8 mouse cellular contexts compared by ENCODE assay signal in genomic region chr11:69070590-69071222, GRCm38 (mm10). TPM values are rescaled to one million over a fixed set of nuclear protein-coding genes. Genes with fewer than 3 reads are reported as not detected.
DNase-seq lines count a peak whose midpoint lies in the region; ATAC-seq and TF ChIP-seq lines count a peak whose summit lies in the region.

Tmem107 (plus strand) TSS chr11:69070806.

- H3K36me3 ChIP-seq in embryonic facial prominence, embryonic 15.5 days = no peaks in the 10 kb centered on the region
- no peaks in the 10 kb centered on the region for H3K36me3 ChIP-seq in kidney, embryonic 15.5 days

- no peak; the same call in 1 of the 2 replicates for TF ChIP-seq CTCF in bone marrow, adult 2 months (IDR thresholded peaks at IDR 0.05; ENCODE audit: control insufficient read depth, insufficient read depth, low read length)

- peak within 1 kb of the TSS; percentile 55 for H3K27ac ChIP-seq in bone marrow, adult 2 months (ENCODE audit: control insufficient read depth, insufficient read depth, low read depth, low read length, poor library complexity)
- H3K27ac ChIP-seq in embryonic facial prominence, embryonic 15.5 days (replicated peaks) = peak within 1 kb of the TSS; percentile 96
- peak within 1 kb of the TSS; percentile 96 for H3K27ac ChIP-seq in kidney, embryonic 15.5 days

- TF ChIP-seq POLR2A in bone marrow, adult 2 months (IDR thresholded peaks at IDR 0.05; ENCODE audit: borderline replicate concordance, control insufficient read depth, low read depth, low read length) = peak; percentile 94

- under 1% methylated on average over 47 of the region's 47 CpGs for WGBS in bone marrow, adult 2 months
- under 1% methylated on average over 47 of the region's 47 CpGs for WGBS in embryonic facial prominence, embryonic 15.5 days
- WGBS in kidney, embryonic 15.5 days = under 1% methylated on average over 47 of the region's 47 CpGs

- peak within 1 kb of the TSS; percentile 48 for H3K9ac ChIP-seq in embryonic facial prominence, embryonic 15.5 days
- H3K9ac ChIP-seq in kidney, embryonic 15.5 days = peak within 1 kb of the TSS; percentile 67

- H3K9me3 ChIP-seq in embryonic facial prominence, embryonic 15.5 days (replicated peaks) = no peaks in the 10 kb centered on the region
- no peaks in the 10 kb centered on the region for H3K9me3 ChIP-seq in kidney, embryonic 15.5 days (replicated peaks)

- peaks cover 2% of the 10 kb centered on the region; the same call in 1 of the 2 replicates for H3K4me1 ChIP-seq in bone marrow, adult 2 months (ENCODE audit: control insufficient read depth, insufficient read depth, low read length)
- peaks cover 40% of the 10 kb centered on the region for H3K4me1 ChIP-seq in embryonic facial prominence, embryonic 15.5 days
- peaks cover 51% of the 10 kb centered on the region for H3K4me1 ChIP-seq in kidney, embryonic 15.5 days

- DNase-seq in 416B (ENCODE audit: low read depth) (peak; percentile 97), liver (peak; percentile 96)
- DNase-seq in heart, adult 9 months (ENCODE audit: low spot score in 2 of 2) = peak; percentile 93 to 96
- peak; percentile 93 to 96 for DNase-seq in spleen, postnatal 4 days (ENCODE audit: low spot score in 2 of 2)

- peak within 1 kb of the TSS; percentile 84 for H3K4me3 ChIP-seq in bone marrow, adult 2 months (replicated peaks; ENCODE audit: control insufficient read depth, low read depth, low read length)
- peak within 1 kb of the TSS; percentile 65 for H3K4me3 ChIP-seq in embryonic facial prominence, embryonic 15.5 days (replicated peaks)
- peak within 1 kb of the TSS; percentile 60 for H3K4me3 ChIP-seq in kidney, embryonic 15.5 days (replicated peaks)

- peak; percentile 91 for ATAC-seq in embryonic facial prominence, embryonic 15.5 days (ENCODE audit: insufficient number of reproducible peaks, low FRiP score, low TSS enrichment, low read depth)
- peak; percentile 88 for ATAC-seq in kidney, embryonic 15.5 days (replicated peaks; ENCODE audit: low FRiP score)
- ATAC-seq in monocyte, adult 5-6 weeks (replicated peaks; ENCODE audit: insufficient number of reproducible peaks, low FRiP score, low TSS enrichment, poor library complexity, severe bottlenecking) = peak; percentile 75

- peak within 1 kb of the TSS; percentile 82 for H3K4me2 ChIP-seq in embryonic facial prominence, embryonic 15.5 days (replicated peaks)
- H3K4me2 ChIP-seq in kidney, embryonic 15.5 days = peak within 1 kb of the TSS; percentile 82

- H3K27me3 ChIP-seq in embryonic facial prominence, embryonic 15.5 days = no peaks in the 10 kb centered on the region
- H3K27me3 ChIP-seq in kidney, embryonic 15.5 days = no peaks in the 10 kb centered on the region

RNA-seq across cellular contexts. Expression of gene Tmem107, which starts in this region (rescaled TPM):
- polyA plus RNA-seq in bone marrow, adult 2 months (2011; ENCODE audit: insufficient read depth, insufficient read length, low replicate concordance, missing spikeins) = 16.3 and 31.0 TPM in 2 replicates
- 102 and 137 TPM in 2 replicates for polyA plus RNA-seq in embryonic facial prominence, embryonic 15.5 days (2015; fragmentation: Nextera tagmentation; extraction: Ambion mirVana)
- polyA plus RNA-seq in kidney, embryonic 15.5 days (2015; fragmentation: Nextera tagmentation; extraction: Ambion mirVana) = 60.8 and 64.3 TPM in 2 replicates
- 1.1 TPM in 1 of 3 replicates, not detected in the others for total RNA-seq in monocyte, adult 5-6 weeks (2017)

Comparison
In these comparisons a context has a peak if more than half of its experiments do, and no peak if none do; other contexts are left out.
1. Peak in every context shown above with its lines: DNase-seq, ATAC-seq, H3K4me3 ChIP-seq and H3K27ac ChIP-seq.